Mouse (Mus musculus) G1E (cell line): ENCODE measurements around the gene F830045P16Rik. TPM values are rescaled to one million over a fixed set of nuclear protein-coding genes. Genes with fewer than 3 reads are reported as not detected.

Experiments
- ATAC-seq: 2 replicates; pipeline ENCODE4 v1.8.0; 2016; ENCODE audit warnings: mild to moderate bottlenecking; ENCODE audit not compliant: insufficient number of reproducible peaks, poor library complexity, low FRiP score, severe bottlenecking; ENCODE audit errors: extremely low read depth
- DNase-seq: peaks from one replicate; pipeline ENCODE4 v3.0.0; 2012; ENCODE audit warnings: low spot score
- H3K27me3 ChIP-seq: 2 replicates; pipeline ENCODE4 v1.6.1; 2012; ENCODE audit warnings: mild to moderate bottlenecking, low read length, inconsistent platforms; ENCODE audit not compliant: insufficient read depth
- H3K36me3 ChIP-seq: replicated peaks from 2 replicates; pipeline ENCODE3; 2012; ENCODE audit warnings: mild to moderate bottlenecking, inconsistent platforms
- H3K4me1 ChIP-seq: 2 replicates; pipeline ENCODE4 v1.6.1; 2012; ENCODE audit warnings: low read depth, low read length, inconsistent platforms, mixed read lengths; ENCODE audit not compliant: insufficient read depth
- H3K4me3 ChIP-seq: 2 replicates; pipeline ENCODE4 v1.5.1; 2012; ENCODE audit warnings: low read depth, mild to moderate bottlenecking, inconsistent platforms, low read length, moderate library complexity, mixed read lengths
- H3K9me3 ChIP-seq: replicated peaks from 2 replicates; pipeline ENCODE4 v1.6.1; 2012; ENCODE audit warnings: inconsistent platforms
- CTCF ChIP-seq: IDR thresholded peaks from 2 replicates; pipeline ENCODE4 v1.5.1; 2012; ENCODE audit warnings: low read depth, low read length, inconsistent platforms, mixed read lengths
- GATA1 ChIP-seq: IDR thresholded peaks from 2 replicates; pipeline ENCODE4 v1.6.1; 2012; ENCODE audit warnings: borderline replicate concordance, low read length, inconsistent platforms, mixed read lengths
- GATA2 ChIP-seq: IDR thresholded peaks from 2 replicates; pipeline ENCODE4 v1.6.1; 2012; ENCODE audit warnings: low read depth, low read length, inconsistent platforms, borderline replicate concordance
- POLR2AphosphoS5 ChIP-seq: IDR thresholded peaks from 2 replicates; pipeline ENCODE4 v1.6.1; 2012; ENCODE audit warnings: low read depth, low read length, inconsistent platforms; ENCODE audit not compliant: insufficient replicate concordance
- TAL1 ChIP-seq: conservative IDR thresholded peaks from 2 replicates; pipeline ENCODE4 v1.6.1; 2012; ENCODE audit warnings: low read depth, low read length, inconsistent platforms, mixed read lengths
- polyA plus RNA-seq: library from polyadenylated mRNA; stranded (reverse); fragments of >175 nt; gene quantifications from 2 replicates; pipeline ENCODE4 v1.2.3, GENCODE M21; 2012
- total RNA-seq, 2 experiments: library from RNA; stranded (forward) in 1 of 2; stranded (reverse) in 1 of 2; fragments of 200-1000 nt in 1 of 2; fragments of >200 nt in 1 of 2; fragmentation: Nextera tagmentation in 1 of 2; gene quantifications; 2 replicates each; pipeline ENCODE4 v1.2.3; 2014 to 2017

The F830045P16Rik gene
- total and polyA plus RNA-seq, 3 experiments, result not detected

GRCm38 (mm10) chr2:129435154-129435553, 101.2 kb downstream of the F830045P16Rik start:
- TF ChIP-seq GATA2, result no peak
- no peak for TF ChIP-seq TAL1
- Histone ChIP-seq H3K4me1 (peaks cover 26% of the 10 kb centered on the region), H3K36me3 (no peaks in the 10 kb centered on the region), H3K27me3 (peaks cover 6% of the 10 kb centered on the region; the same call in 1 of the 2 replicates), H3K4me3 (no peak overlapping the region), H3K9me3 (no peaks in the 10 kb centered on the region)
- ATAC-seq, result no peak
- no peak for DNase-seq

- no peaks in the 10 kb centered on the region for H3K27me3 ChIP-seq
- TF ChIP-seq POLR2AphosphoS5 (no peak), CTCF (no peak), GATA2 (no peak), GATA1 (no peak), TAL1 (no peak)
- H3K4me1 ChIP-seq, result peaks cover 37% of the 10 kb centered on the region
- peaks cover 9% of the 10 kb centered on the region for H3K9me3 ChIP-seq
- no peak overlapping the region for H3K4me3 ChIP-seq
- ATAC-seq (no peak), DNase-seq (no peak)
- no peaks in the 10 kb centered on the region for H3K36me3 ChIP-seq
These were observed 112.7 kb downstream of the F830045P16Rik start for GRCm38 (mm10) chr2:129423741-129424140.

GRCm38 (mm10) chr2:129420897-129421561, 115.4 kb downstream of the F830045P16Rik start:
- Histone ChIP-seq H3K27me3 (no peaks in the 10 kb centered on the region), H3K4me3 (peak overlapping the region; percentile 43; the same call in 1 of the 2 replicates), H3K9me3 (peaks cover 9% of the 10 kb centered on the region), H3K4me1 (peaks cover 39% of the 10 kb centered on the region), H3K36me3 (no peaks in the 10 kb centered on the region)
- ATAC-seq (peak; percentile 93), DNase-seq (peak; percentile 22)
- TF ChIP-seq TAL1, result peak; percentile 61
- TF ChIP-seq POLR2AphosphoS5, result no peak

GRCm38 (mm10) chr2:129419361-129419880, 117.0 kb downstream of the F830045P16Rik start:
- no peaks in the 10 kb centered on the region for H3K27me3 ChIP-seq
- peaks cover 9% of the 10 kb centered on the region for H3K9me3 ChIP-seq
- ATAC-seq (no peak), DNase-seq (no peak)
- no peak for TF ChIP-seq GATA1
- TF ChIP-seq TAL1, result no peak
- TF ChIP-seq CTCF, result no peak
- TF ChIP-seq POLR2AphosphoS5, result no peak
- no peak for TF ChIP-seq GATA2
- peaks cover 40% of the 10 kb centered on the region for H3K4me1 ChIP-seq
- H3K4me3 ChIP-seq, result no peak overlapping the region
- H3K36me3 ChIP-seq, result no peaks in the 10 kb centered on the region

- no peak for DNase-seq
- H3K4me3 ChIP-seq, result no peak overlapping the region
- H3K36me3 ChIP-seq, result no peaks in the 10 kb centered on the region
- no peaks in the 10 kb centered on the region for H3K9me3 ChIP-seq
- TF ChIP-seq GATA1 (no peak), TAL1 (no peak), CTCF (no peak), GATA2 (no peak), POLR2AphosphoS5 (no peak)
- peaks cover 33% of the 10 kb centered on the region for H3K4me1 ChIP-seq
- ATAC-seq, result no peak
- no peaks in the 10 kb centered on the region for H3K27me3 ChIP-seq
These were observed 121.8 kb downstream of the F830045P16Rik start for GRCm38 (mm10) chr2:129414593-129414992.

- Histone ChIP-seq H3K4me1 (peaks cover 33% of the 10 kb centered on the region), H3K4me3 (no peak overlapping the region; the same call in 1 of the 2 replicates), H3K27me3 (no peaks in the 10 kb centered on the region), H3K9me3 (no peaks in the 10 kb centered on the region), H3K36me3 (no peaks in the 10 kb centered on the region)
- ATAC-seq, result peak; percentile 34
- TF ChIP-seq TAL1, result no peak
- no peak for TF ChIP-seq POLR2AphosphoS5
- no peak for TF ChIP-seq GATA1
- TF ChIP-seq GATA2, result no peak
- no peak for TF ChIP-seq CTCF
- DNase-seq, result no peak
These were observed 122.9 kb downstream of the F830045P16Rik start for GRCm38 (mm10) chr2:129413488-129413887.

- H3K9me3 ChIP-seq, result no peaks in the 10 kb centered on the region
- ATAC-seq, result no peak
- no peak for DNase-seq
- TF ChIP-seq GATA2 (no peak), TAL1 (no peak), POLR2AphosphoS5 (no peak), GATA1 (no peak), CTCF (no peak)
- H3K4me3 ChIP-seq, result no peak overlapping the region
- H3K4me1 ChIP-seq, result peaks cover 43% of the 10 kb centered on the region
- H3K36me3 ChIP-seq, result no peaks in the 10 kb centered on the region
- no peaks in the 10 kb centered on the region for H3K27me3 ChIP-seq
These were observed 124.8 kb downstream of the F830045P16Rik start for GRCm38 (mm10) chr2:129411651-129412050.
